Mouse (Mus musculus) testis, postnatal 10 days (tissue): Measurements from ENCODE around the gene Hcfc1.
A peak's percentile ranks its signal among the peaks of the same experiment; 100 is the strongest.

ENCODE experiments used
- DNase-seq: peaks from one replicate; pipeline ENCODE4 v3.0.0; 2021; ENCODE audit warnings: low spot score

Hcfc1 gene

DNA sequence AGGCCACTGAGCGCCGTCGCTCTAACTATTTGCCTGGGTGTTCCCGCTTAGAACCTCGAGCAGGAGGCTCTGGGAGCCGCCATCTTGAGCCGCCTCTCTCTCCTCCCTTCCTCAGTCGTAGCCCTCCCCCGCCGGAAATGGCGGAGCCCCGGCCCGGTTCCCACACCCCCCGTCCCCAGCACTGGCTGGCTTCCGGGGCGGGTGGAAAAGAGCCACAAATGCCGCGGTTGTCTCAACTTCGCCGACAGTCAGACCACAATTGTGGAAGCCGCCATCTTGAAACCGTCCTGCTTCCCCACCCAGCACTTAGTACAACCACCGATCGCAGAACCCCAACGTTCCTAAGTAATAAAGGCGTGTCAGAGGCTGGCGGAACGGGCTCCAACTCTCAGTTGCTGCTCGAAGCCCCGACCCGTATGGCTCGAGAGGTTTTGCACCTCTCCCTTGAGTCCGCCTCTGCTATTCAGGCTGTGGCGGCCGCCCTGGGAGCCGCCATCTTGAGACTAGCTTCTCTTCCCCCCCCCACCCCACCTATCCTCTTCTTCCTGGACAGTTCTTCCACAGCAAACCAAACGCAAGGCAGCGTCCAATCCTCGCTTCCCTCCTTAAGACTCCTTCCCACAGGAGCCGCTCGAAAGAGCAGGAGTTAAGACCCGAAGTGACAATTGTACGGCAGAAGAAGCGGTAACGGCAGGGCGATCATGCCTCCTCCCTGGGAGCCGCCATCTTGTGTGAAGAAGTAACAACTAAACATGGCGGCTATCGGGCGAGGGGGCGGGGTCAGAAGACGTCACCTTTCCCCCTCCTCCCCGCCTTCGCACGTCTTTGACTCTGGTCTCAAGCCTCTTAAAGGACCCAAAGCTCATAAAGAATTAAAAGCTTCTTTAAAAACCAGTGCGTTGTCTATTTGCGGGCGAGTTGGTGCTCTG, at the start of gene Hcfc1:
TSS of gene Hcfc1 (minus strand) at position 110 of the 929 bp plus-strand sequence.
- DNase-seq: peak; percentile 90

DNA sequence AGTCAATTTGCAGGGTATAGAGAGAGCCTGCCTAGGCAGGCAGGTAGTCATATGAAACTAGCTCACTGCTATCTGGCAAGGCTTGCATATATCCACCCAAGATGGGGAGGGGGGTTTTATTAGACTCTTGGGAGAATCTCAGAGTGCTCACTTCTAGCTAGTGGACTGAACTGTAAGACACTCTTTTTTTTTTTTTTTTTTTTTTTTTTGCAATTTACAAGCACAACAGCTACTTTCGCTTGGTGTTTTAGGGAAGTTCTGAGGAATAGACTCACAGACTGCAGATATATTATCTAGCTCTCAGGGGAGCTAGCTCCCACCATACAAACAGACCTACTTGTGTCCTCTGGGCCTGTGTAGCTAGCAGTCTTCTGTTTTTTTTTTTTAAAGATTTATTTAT, 48.4 kb upstream of the Hcfc1 start:
- DNase-seq: no peak

DNA sequence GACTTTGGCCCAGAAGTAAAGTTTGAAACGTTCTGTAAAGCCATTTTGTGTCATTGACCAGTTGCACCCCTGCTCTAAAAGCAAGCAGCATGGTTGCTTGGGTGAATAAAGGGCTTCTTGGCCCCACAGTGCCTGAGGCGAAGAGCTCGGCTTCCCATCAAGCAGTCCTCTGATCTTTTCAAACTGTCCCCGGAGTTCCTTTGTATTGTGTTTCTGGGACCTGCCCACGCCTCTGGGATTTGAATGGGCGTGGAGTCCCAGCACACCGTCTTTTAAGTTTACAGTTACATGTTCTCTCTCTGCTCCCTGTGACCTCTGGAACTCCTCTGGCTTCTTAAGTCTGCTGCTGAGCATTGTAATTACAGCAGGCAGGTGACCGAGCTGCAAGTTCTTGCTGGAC, 41.9 kb upstream of the Hcfc1 start:
- DNase-seq: no peak

DNA sequence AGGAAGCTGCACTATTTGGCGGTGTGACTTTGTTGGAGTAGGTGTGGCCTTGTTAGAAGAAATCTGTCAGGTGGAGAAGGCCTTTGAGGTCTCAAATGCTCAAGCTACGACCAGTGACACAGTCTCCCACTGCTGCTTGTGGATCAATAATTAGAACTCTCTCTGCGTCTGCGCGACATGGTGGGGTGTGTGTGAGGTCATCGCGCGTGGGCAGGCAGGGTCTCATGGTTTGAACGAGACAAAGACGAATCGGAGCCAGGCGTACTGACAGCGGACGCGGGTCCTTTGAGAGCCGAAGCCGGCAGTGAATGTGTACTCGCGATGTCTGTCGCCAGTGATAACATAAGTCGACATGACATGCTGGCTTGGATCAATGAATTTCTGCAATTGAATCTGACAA, 40.2 kb upstream of the Hcfc1 start:
- DNase-seq: no peak

DNA sequence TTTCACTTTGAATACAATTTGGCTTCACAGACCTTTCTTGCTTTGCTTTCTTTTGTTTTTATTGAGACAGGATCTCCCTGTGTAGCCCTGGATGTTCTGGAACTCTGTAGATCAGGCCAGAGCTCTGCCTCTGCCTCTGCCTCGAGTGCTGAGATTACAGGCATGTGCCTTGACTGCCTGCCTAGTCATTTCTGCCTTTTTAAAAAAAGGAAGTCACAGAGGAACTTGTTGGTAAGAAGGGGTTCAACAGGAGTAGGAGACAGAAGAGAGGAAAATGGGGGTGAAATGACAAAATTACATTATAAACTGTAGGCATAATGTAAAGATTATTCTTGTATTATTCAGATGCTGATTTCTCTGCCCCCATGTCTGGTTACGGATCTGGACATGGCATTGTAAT, 37.5 kb upstream of the Hcfc1 start:
- no peak for DNase-seq

DNA sequence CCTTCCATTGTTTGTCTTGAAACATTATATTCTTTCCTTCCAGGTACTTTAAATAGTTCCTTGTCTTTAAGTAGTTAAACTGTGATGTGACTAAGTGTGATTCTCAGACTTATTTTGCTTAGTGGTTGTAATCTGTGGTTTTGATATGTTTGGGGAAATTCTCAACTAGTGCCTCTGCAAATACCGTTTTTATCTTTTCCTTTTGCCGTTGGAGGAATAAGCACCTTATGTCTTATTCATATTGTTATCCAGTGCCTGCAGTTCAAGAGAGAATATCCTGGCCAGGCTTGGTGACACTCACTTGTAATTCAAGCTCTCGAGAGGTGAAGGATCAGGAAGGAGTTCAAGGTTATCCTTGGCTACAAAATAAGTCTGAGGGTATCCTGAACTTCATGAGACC, 34.9 kb upstream of the Hcfc1 start:
- no peak for DNase-seq

DNA sequence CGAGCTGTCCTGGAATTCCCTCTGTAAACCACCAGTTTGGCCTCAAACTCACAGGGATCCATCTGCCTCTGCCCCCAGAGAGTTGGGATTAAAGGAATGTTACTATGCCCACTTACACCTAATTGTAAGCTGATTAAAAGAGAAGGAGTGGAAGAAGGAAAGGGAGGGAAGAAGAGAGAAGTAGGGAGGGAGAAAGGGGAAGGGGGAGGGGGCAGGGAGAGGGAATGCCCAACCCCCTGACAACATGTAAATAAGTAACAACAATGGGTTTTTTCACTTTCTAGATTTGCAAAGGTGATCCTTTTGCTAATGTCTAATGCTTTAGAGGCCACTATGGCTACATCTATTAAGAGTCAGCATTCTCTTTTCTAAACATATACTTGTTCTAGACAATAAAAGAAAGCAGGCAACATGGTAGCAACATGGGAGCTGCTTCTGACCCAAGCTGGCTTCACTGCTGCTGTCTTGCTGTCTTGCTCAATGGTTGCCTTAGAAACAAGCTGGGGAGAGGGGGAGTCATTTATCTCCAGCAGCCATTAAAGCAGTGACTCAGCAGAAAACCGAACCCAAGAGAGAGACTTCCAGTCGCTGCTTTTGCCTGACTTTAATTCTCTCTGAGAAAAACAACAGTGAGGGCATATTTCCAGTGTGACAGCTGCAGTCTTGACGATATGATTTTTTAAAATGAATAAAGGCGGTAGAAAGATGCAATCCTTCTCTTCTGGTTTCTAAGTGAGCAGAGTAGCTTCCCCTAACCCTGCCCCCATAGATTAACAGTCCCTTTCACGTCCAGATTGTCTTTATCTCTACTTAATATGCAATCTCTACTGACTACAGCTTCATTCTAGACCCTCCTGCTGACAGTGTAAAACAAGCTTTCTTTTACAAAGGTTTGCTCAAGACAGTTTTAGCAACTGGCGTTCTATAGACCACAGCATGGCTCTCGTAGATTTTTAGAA, 33.0 kb upstream of the Hcfc1 start:
- no peak for DNase-seq

DNA sequence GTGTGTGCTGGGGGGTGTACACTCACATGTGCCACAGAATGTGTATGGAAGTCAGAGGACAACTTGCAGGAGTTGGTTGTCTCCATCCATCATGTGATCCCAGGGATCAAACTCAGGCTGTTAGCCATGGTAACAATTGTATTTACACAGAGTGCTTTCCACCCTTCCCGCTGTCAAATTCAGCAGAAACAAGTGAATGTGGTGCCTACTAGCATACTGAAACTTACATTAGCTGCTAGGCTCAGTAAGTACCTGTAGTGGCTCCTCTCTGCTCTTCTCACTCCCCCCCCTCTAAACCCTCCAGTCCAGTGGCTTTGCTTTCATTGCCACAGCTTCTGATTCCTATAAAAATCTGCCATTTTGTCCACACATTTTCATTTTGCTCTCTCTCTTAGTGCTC, 11.6 kb upstream of the Hcfc1 start:
- DNase-seq: no peak

DNA sequence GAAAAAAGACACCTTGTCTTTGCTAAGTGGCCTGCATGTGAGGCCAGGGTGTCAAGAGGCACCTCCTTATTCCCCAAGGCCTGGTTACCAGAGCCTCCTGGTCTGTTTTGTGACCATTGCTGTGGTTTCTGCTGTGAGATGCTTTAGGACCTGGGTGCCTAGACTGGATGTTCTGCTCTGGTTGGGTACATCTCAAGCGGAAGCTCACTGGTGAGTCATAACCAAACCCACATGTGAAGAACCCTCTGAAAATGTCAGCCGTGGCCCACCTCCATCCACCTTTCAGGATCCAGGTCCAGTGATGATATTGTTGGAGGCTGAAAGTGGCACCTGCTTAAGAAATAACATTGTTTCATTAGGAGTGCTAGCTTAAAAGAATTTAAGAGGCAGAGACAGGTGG, 10.1 kb upstream of the Hcfc1 start:
- DNase-seq: no peak

DNA sequence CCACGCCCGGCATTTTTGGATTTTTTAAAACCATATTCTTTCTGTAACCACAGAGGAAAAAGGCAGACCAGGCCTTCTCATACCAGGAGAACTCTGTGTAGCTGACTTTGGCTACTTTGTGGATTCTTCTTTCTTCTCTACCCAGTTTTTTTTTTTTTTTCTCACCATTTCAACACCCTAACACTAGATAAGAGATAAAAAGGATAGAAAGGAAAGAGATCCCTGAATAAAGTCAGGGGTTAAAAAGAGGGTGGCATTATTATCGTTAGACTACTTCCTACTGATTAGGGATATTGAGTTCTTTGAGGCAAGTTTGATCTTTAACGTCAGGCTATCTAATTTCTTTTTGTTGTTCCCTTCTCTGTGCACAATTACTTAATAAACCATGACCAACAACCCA, 6.6 kb upstream of the Hcfc1 start:
- no peak for DNase-seq

DNA sequence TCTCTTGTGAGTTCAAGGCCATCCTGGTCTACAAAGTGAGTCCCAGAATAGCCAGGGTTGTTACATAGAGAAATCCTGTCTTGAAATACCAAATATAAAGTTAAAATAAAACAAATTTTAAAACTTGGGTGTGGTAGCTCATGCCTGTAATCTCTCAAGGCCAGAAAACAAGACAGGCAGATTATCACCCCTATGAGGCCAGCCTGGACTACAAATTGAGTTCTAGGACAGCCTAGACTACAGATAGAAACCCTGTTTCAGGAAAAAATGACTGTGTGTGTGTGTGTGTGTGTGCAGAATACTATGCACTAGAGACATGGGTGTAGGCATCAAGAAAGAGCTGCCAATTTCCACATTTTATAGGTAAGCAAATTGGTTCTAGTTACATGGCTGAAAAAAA, 4.6 kb upstream of the Hcfc1 start:
- no peak for DNase-seq

DNA sequence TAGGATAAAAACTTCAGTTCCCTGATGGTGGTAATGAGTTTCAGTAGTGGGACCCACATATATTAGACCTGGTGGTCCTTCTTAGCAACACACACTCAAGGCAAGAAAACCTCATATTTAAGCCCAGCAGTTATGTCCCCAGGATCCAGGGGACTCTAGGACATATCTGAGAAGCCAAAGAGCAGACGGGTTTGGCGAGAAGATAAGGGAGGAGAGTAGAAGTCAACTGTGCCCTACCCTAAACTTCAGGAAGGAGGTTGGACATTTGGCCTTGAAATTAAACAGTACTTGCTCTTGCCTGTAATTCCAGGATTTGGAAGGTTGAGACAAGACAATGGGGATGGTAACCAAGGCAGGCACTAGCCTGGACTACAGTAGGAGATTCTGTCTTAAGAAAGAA, 3.6 kb upstream of the Hcfc1 start:
- no peak for DNase-seq

DNA sequence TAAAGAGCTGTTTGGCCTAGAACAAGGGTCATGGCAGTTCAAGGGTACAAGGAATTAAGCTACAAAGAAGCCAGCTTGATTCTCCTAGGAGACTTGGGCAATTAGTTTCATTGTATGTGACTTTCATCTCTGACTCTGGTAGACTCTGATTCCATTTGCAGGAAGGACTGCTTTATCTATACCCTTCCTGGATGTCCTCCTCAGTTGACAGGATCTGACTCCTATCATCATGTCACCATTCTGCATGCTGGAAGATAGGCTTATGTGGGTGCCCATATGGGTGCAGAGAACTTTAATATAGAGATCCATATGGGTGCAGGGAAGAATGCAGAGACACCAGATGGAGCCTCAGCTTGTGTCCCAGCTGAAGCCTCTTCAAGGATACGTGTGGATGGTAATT, 3.0 kb upstream of the Hcfc1 start:
- no peak for DNase-seq

DNA sequence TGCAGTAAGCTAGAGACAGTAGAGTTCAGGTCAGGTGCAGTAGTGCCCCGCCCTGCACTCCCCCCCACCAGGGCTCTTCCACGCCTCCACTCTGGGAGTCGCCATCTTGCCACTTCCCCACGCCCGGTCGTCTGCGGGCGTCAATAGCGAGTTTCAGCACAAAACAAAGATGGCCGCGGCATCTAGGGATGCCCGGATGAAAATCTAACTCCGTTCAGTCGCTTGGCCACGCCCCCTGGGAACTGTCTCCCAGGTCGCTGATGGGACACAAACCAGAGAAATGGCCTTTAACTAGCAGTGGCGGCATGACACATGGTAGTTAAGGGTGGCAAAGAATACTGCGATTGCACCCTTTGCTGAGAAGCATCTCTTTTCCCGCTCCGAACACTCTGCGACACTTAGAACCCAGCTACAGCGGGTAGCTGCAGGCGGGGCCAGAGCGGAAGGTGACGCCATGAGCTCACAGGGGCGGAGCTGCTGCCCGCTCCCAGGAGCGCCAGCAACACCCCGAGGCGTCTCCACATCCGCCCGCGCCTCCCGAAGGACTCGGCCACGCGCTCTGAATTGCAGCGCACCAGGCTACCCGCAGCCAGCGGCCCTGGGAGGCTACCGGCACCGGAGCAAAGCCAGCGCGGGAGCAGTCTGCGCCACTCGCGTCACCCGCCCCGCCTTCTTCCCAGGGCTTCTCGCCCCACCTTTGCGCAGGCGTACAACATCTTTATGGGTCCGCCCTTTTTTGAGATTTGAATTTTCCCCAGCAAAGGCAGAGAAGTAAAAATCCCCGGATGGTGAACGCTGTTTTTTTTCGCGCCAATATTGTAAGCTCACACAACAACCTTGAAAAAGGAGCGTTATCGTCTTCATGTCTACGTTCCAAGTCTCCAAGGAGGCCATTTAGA, 1.3 kb upstream of the Hcfc1 start:
- DNase-seq: peak; percentile 92

DNA sequence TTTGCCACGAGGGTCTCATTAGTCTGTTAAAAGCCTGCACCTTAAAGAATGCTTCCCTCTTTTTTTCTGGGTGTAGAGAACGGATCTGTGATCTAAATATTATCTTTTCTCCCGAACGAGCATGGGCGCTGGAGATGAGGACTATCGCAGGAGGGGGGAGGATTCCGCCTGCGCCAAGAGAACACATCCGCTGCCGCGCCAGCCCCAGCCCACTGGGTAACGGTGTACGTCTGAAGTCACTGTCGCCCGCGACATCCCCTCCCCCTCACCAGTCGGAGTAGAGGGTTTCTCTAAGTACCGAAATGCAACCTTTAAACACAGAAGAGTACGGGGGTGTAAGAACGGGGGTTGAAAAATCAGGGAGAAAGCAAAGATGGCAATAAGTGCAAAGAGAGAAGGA, 850 bp downstream of the Hcfc1 start:
- peak; percentile 59 for DNase-seq

DNA sequence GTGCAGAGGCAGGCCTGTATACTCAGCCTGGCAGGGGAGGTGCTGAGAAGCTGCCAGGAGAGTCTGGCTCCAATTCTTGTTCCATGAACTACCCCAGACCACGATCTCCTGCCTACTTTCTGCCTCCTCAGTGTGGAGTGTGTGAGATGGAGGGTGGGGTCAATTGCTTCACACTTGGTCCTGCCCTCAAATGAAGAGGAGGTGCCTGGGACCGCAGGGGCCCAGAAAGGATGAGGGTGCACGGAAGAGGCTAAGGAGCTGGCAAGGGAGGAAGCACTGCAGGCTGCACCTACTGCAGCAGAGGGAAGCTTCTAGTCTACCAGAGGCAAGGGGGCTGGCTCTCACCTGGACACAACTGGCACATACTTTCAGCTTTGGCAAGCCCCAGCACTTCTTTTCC, 1.8 kb downstream of the Hcfc1 start:
- DNase-seq: no peak

DNA sequence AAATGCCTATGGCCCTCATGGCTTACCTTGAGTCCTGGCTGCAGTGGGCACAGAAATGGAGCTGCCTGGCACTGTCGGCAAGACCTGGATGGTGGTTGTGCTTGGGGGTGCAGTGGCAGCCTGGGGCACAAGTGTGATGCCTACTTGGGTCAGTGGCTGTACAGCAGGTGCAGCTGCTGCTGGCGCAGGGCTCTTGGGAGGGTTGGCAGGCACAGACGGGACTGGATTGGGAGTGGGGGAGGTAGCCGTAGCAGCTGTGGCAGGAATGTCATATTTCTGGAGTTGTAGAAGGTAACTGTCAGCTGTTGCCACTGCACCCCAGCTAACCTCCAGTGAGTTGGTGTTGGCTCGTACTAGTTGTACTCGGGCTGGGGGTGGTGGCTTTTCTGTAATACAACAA, 11.2 kb downstream of the Hcfc1 start:
- DNase-seq: no peak

DNA sequence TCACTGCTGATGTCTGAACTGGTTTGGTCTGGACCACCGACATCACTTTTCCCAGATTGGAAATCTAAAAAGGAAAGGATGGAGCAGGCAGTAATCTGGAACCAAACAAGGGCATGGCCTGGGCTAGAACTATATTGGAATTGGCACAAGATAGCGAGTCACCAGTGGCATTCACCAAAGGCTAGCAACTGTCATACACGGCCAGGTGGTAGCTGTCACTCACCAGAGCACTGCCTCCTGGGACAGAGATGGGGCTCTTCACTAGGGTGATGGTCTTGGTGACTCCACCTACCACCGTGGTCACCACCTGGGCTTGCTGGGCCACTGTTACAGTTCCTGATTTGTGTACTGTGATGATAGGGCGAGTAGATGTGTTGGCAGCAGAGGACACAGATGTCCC, 13.6 kb downstream of the Hcfc1 start:
- no peak for DNase-seq

DNA sequence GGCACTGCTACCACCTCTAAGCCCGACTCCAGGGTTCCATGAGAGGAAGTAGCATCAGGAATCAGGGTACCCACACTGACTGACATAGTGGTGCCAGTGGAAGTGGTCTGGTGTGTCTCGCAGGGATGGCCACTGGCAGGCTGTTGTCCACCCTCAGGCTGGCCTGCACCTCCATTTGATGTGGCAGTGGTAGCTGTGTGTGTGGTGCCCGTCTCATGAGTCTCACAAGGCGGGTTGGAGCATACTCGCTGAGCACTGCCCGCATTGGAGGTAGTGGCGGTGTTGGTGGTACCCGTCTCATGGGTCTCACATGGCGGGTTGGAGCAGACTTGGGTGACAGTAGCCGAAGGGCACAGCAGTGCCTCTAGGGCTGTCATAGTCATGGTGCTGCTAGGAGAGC, 16.8 kb downstream of the Hcfc1 start:
- no peak for DNase-seq

DNA sequence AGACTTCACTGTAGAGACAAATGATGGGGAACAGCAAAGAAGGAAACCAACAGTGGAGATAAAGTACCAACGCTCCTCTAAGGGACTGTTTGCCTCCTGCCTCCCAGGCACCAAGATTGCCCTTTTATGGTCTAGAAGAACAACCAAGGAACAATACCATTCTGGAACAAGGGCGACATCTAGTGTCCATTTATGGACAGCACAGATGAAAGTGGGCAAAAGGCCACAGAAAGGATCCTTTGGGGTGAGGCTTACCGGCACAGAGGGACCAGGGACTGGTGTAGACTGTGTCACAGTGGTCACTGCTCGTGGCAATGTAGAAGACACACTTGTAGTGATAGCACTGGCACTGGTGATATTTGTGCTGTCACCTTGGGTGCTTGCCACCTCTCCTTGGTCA, 17.5 kb downstream of the Hcfc1 start:
- DNase-seq: peak; percentile 54

DNA sequence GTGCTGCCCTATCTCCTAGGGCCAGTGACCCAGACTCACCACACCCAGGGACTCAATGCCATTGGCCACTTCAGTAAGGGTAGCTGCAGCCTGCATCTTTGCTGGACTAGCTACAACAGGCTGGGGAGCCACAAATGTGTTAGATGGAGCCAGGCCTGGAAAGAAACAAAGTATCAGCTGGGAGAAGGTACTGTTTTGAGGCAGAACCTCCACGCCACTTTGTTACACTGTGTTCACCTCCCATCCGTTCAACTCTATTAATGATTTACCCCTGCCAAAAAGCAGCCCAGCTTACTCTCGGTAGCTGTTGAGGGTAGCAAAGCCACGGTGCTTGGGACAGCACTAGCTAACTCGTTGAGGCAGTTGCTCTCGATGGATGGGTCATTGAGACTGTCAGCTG, 19.3 kb downstream of the Hcfc1 start:
- no peak for DNase-seq

DNA sequence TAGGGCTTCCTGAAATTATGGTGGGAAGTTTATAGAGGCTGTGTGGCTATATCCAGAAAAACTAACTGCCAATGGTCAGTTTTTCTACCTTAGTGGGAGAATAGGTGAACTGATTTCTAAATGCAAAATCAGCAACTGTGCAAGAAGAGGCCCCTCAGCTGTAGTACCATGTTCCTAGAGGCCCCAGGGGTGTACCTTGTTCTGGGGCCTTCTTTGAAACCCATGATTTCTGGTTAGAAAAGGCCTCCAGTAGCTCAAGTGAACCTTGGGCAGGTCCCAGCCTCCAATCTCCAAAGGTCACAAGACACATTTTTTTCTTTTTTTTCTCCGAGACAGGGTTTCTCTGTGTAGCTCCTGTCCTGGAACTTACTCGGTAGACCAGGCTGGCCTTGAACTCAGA, 23.9 kb downstream of the Hcfc1 start:
- DNase-seq: no peak
